Mouse (Mus musculus): ENCODE results near the gene Txlna.

GRCm38 (mm10) chr4:129614093-129614492 is 26.8 kb downstream of the Txlna start, which contains the start of gene Dcdc2b:
- no peak for TF ChIP-seq CTCF (IDR thresholded peaks at IDR 0.05; ENCODE audit: low read depth)
- TF ChIP-seq EP300 (IDR thresholded peaks at IDR 0.05; ENCODE audit: low read depth), result no peak

All from heart, postnatal 0 days (tissue).